Mouse (Mus musculus) cortical plate, adult 2 months (tissue): ENCODE measurements around the gene Top3a.
A peak's percentile ranks its signal among the peaks of the same experiment; 100 is the strongest.

Experiments used
- CTCF ChIP-seq: fragments of 200-500 bp; IDR thresholded peaks from 2 replicates; pipeline ENCODE4 v1.5.1; 2011; ENCODE audit warnings: mild to moderate bottlenecking, control low read depth, low read length; ENCODE audit not compliant: insufficient read depth; ENCODE audit errors: extremely low read depth
- POLR2A ChIP-seq: fragments of 200-500 bp; IDR thresholded peaks from 2 replicates; pipeline ENCODE4 v1.6.1; 2011; ENCODE audit warnings: mild to moderate bottlenecking, low read length, control low read depth; ENCODE audit not compliant: insufficient read depth; ENCODE audit errors: extremely low read depth

GRCm38 (mm10) chr11:60728260-60728761 lies 48.9 kb downstream of the Top3a start, which contains the start of gene Mief2:
- peak; percentile 43; the same call in 1 of the 2 replicates for TF ChIP-seq POLR2A
- TF ChIP-seq CTCF = no peak
